Mouse (Mus musculus): ENCODE data around the gene Fam221b. TPM values are rescaled to one million over a fixed set of nuclear protein-coding genes. Genes with fewer than 3 reads are reported as not detected.

Gene Fam221b
- polyA plus RNA-seq (2017; shearing (Covaris generic)): 0.96 TPM

DNA sequence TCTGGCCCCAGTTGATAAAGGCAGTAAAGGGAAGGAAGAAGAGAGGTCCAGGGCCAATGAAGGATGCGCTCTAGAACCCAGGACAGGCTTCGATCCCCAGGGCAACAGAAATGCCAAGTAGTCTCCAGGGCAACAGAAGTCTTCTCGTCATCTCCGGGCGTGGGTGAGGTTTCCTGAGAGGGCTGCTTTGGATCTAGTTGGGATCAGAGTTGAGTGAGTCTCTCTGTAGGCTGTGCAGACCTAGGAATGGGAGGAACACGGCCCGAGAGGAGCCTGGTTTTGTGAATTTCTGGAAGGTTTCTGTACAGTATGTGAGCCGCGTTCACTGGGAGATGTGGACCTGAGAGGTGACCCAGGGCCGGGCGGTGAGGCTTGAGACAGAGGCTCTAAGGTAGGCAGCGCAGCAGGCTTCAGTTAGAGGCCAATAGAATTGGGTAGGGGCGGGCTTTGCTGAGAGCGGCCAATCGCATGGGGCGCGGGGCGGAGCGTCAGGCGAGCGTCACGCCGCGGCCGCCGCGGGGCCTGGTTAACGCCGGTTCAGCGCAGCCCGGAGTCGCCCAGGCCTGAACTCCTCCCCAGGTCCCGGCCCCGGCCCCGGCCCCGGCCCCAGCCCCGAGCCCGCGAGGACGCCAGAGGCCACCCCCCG, at the start of gene Fam221b, which contains the start of gene Tmem8b:
Gene Fam221b (minus strand): TSS at position 364 of the 646 bp plus-strand sequence.
Gene Tmem8b (plus strand): TSS at position 190 of the 646 bp plus-strand sequence.

DNA sequence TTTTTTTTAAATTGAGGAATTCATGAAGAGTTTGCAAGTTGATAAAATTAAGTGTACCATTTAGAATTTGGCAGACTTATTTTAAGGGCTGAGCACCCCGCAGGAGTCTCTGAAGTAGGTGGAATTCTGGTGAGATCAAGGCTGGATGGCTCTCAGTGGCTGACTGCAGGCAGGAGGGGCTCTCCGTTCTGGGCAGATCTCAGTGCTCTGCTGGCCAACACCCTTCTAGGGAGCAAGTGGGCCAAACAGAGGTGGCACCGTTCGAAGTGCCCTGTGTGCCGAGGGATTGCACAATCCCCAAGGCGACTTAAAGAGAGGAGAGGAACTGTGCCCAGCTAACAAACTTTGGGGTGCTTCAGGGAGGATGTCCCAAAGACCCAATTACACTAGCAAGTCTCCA, 40.9 kb upstream of the Fam221b start, which contains the start of gene Olfr71:
Gene Olfr71 (minus strand): TSS at position 387 of the 400 bp plus-strand sequence.

DNA sequence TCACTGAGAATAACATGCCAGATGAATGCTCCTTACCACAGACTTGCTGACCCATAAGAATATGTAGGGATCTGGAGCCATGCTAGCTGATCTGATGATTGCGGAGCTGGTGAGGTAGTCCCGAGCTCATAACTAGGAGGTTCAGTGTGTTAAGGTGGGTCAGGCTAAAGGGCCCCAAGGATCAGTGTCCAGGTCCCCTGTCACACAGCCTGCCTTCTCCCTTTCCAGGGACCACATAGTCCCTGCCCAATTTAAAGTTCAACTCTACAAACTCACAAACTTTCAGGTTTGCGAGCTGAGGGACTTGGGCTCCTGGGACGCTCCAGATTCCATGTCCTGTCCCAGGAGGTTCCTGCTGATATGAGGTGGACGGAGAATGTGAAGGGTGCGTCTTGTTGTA, 31.8 kb upstream of the Fam221b start, which contains the start of gene Olfr70:
Gene Olfr70 (minus strand): TSS at position 101 of the 400 bp plus-strand sequence.

DNA sequence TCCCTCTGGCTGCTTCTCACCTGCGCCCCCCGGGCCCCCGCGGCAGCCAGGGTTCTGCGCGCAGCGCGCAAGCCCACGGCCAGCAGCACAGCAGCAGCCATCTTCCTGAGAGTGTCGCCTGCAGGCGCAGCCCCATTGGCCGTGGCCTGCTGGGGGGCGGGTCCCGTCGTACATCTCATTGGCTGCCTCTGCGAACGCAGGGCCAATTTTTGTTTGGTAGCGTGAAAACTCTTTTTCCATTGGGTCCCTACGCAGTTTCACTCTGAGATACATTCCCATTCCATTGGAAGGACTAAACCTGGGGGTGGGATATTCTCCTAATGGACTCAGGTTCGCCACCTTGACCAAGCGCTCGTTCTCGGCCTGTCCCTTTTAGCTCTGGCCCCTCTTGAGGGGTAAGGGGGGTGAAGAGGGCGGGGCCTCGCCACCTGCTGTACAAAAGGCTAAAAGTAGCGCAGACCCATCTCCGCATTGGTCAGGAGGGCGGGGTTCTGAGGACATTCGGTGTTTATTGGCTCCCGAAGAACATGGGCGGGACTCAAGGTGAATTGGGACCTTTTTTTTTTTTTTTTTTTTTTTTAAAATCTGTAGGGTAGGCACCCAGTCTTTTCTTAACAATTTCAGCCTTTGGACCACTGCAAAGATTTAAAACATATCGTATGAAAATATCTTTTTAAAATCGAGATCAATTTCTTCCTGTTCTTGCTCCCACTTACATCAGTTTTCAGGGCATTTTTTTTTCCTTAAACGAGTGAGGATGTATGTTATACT, 12.4 kb downstream of the Fam221b start, which contains the start of gene Hint2:
Gene Hint2 (minus strand): TSS at position 128 of the 771 bp plus-strand sequence.

DNA sequence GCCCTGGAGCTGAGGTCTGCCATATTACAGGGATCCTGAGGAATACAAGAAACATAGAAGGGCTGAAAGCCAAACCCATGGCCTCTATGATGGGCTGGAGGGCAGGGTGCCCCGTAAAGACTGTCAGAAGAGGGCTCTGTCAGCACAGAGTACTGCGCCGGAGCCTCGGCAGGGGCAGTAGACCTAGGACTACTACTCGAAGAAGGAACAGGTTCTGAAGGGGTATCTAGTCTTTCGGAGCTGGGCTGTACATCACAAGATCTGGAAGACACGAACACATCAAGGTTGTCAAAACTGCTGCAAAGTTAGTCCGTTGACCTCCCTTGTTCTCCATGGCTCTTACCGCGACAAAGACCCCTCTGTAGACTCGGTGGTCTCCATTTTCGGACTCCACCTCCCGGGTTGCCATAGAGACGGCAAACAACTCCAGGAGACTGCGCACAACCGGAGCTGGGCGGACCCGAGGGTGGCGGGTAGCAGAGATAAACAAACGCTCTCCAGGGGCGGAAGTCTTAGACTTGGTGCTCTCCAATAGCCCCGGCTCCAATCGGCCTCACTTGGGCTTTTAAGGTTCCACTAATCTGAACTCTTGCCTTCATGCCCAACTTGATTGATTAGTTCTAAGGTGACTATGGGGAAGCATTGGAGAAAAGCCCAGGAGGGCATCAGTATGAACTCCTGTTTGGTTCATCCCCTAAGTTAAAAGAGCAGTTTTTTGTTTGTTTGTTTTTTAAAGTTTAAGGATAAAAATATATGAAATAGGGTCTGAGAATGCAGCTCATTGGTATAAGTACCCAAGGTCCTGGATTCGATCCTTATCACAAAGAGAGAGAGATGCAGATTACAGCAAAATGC, 15.6 kb downstream of the Fam221b start, which contains the start of gene Spag8:
Gene Spag8 (minus strand): TSS at position 434 of the 855 bp plus-strand sequence.

DNA sequence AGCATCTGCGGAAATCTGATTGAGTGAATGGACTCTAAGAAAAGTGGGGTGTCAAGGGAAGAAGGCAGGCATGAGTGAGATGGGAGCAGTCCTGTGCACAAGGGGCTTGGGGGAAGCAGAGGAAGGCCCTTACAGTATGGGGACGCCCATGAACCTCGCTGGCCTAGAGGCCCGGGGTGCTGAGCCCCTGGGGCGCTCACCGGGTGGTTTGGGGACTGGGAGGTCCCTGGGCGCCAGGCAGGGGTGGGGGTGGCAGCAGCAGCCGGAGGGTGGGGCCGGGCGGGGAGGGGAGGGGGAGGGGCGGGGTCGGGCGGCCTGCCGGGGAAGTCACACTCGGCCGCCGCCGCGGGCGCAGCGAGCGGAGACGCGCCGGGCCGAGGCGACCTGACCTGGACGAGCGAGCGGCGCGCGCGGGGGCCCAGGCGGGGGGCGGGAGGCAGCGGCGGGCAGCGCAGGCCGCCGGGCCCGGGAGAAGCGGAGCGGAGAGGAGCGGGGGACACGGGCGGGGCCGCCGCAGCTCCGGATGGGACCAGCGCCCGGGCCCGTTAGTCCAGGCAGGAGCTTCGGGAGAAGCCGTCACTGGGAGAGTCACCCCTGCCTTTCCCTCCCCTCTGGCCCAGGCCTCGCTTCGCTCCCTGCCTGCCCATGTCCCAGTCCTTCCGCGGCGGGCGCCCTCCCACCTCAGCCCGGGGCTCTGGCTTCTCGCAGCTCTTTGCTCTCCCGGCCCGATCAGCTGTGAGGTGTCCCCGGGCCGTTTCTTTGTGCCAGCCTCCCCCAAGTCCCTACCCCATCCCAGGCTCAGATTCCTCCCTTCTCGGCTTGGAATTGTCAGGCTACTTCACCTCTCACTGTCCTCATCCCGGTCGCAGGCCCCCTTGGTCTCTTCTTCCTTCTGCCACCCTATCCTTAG, 37.6 kb downstream of the Fam221b start, which contains the start of gene Npr2:
Gene Npr2 (plus strand): TSS at position 890 of the 910 bp plus-strand sequence.

Other genes starting within 250 kb of the Fam221b start
- not detected for gene Fam166b, start 240.0 kb downstream of the Fam221b start, polyA plus RNA-seq (2017; shearing (Covaris generic))
- 44.9 TPM for gene Tesk1, start 227.2 kb downstream of the Fam221b start, polyA plus RNA-seq (2017; shearing (Covaris generic))
- gene Cd72, start 214.5 kb downstream of the Fam221b start, polyA plus RNA-seq (2017; shearing (Covaris generic)): 59.9 TPM
- 102 TPM for gene Sit1, start 185.4 kb downstream of the Fam221b start, polyA plus RNA-seq (2017; shearing (Covaris generic))
- gene Ccdc107, start 176.2 kb downstream of the Fam221b start, polyA plus RNA-seq (2017; shearing (Covaris generic)): 52.6 TPM
- 6.2 TPM for gene Arhgef39, start 169.4 kb downstream of the Fam221b start, polyA plus RNA-seq (2017; shearing (Covaris generic))
- 0.42 TPM for gene Car9, start 162.2 kb downstream of the Fam221b start, polyA plus RNA-seq (2017; shearing (Covaris generic))
- not detected for gene Tpm2, start 145.4 kb downstream of the Fam221b start, polyA plus RNA-seq (2017; shearing (Covaris generic))
- 82.1 TPM for gene Creb3, start 106.8 kb downstream of the Fam221b start, polyA plus RNA-seq (2017; shearing (Covaris generic))
- 240 TPM for gene Tln1, start 106.5 kb downstream of the Fam221b start, polyA plus RNA-seq (2017; shearing (Covaris generic))
- gene Rgp1, start 90.4 kb downstream of the Fam221b start, polyA plus RNA-seq (2017; shearing (Covaris generic)): 9.6 TPM
- 39.8 TPM for gene Gba2, start 90.3 kb downstream of the Fam221b start, polyA plus RNA-seq (2017; shearing (Covaris generic))
- gene Msmp, start 84.7 kb downstream of the Fam221b start, polyA plus RNA-seq (2017; shearing (Covaris generic)): 2.4 TPM
- not detected for gene Npr2, start 37.2 kb downstream of the Fam221b start, polyA plus RNA-seq (2017; shearing (Covaris generic))
- not detected for gene Spag8, start 15.6 kb downstream of the Fam221b start, polyA plus RNA-seq (2017; shearing (Covaris generic))
- 37.8 TPM for gene Hint2, start 12.7 kb downstream of the Fam221b start, polyA plus RNA-seq (2017; shearing (Covaris generic))
- 1.2 TPM for gene Tmem8b, start 174 bp downstream of the Fam221b start, polyA plus RNA-seq (2017; shearing (Covaris generic))
- gene Olfr70, start 31.7 kb upstream of the Fam221b start, polyA plus RNA-seq (2017; shearing (Covaris generic)): not detected
- gene Olfr71, start 41.1 kb upstream of the Fam221b start, polyA plus RNA-seq (2017; shearing (Covaris generic)): not detected
- not detected for gene Hrct1, start 58.0 kb upstream of the Fam221b start, polyA plus RNA-seq (2017; shearing (Covaris generic))
- gene Spaar, start 60.9 kb upstream of the Fam221b start, polyA plus RNA-seq (2017; shearing (Covaris generic)): not detected
- not detected for gene Olfr159, start 101.9 kb upstream of the Fam221b start, polyA plus RNA-seq (2017; shearing (Covaris generic))
- not detected for gene Olfr156, start 154.8 kb upstream of the Fam221b start, polyA plus RNA-seq (2017; shearing (Covaris generic))
- gene Olfr157, start 171.1 kb upstream of the Fam221b start, polyA plus RNA-seq (2017; shearing (Covaris generic)): 0.06 TPM
- not detected for gene Olfr155, start 182.4 kb upstream of the Fam221b start, polyA plus RNA-seq (2017; shearing (Covaris generic))
- gene Reck, start 206.4 kb upstream of the Fam221b start, polyA plus RNA-seq (2017; shearing (Covaris generic)): 3.4 TPM

All from naive thymus-derived CD4-positive, alpha-beta T cell, adult 5 months (primary cell).